Mouse (Mus musculus): ENCODE measurements around the gene Gjc2. TPM values are rescaled to one million over a fixed set of nuclear protein-coding genes. Genes with fewer than 3 reads are reported as not detected.

Gene Gjc2
- polyA plus RNA-seq, 1 experiment from 2014 or later: not detected

DNA sequence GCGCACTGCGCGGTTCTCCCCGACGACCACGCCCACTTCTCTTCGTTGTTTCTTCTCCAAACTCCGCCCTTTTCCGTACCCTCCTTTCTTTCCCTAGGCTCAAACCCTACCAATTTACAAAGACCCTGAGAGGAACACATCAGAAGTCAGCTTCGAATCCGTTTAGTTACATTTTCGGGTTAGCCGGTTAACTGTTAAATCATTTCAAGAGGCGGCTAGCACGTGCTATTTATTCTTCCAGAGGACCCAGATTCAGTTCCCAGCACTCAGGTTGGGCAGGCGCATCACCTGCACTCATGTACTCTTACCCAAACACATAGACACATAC is 9.0 kb upstream of the Gjc2 start, which contains the start of gene Guk1:
Gene Guk1, minus strand, starts transcription at position 154 of the 328 bp plus-strand sequence.
- H3K27me3 ChIP-seq (ENCODE audit: control insufficient read depth, insufficient read depth, low read length): no peaks in the 10 kb centered on the region
- no peaks in the 10 kb centered on the region for H3K9me3 ChIP-seq (ENCODE audit: control insufficient read depth, low read length)
- H3K9ac ChIP-seq (ENCODE audit: low read length): peak within 1 kb of the TSS; percentile 53
- 5% methylated on average over 16 of the region's 16 CpGs for WGBS
- H3K4me1 ChIP-seq (ENCODE audit: control insufficient read depth, insufficient read depth, low read length): no peaks in the 10 kb centered on the region
- peak within 1 kb of the TSS; percentile 69 for H3K4me3 ChIP-seq (ENCODE audit: low read depth, low read length)
- H3K36me3 ChIP-seq (ENCODE audit: control insufficient read depth, insufficient read depth, low read length): no peaks in the 10 kb centered on the region
- peak within 1 kb of the TSS; percentile 58 for H3K4me2 ChIP-seq (ENCODE audit: low read depth)
- DNase-seq (ENCODE audit: low spot score): no peak
- ATAC-seq (ENCODE audit: insufficient read depth, low FRiP score, low TSS enrichment): peak; percentile 73
- H3K27ac ChIP-seq (ENCODE audit: low read depth, low read length): peak within 1 kb of the TSS; percentile 63

DNA sequence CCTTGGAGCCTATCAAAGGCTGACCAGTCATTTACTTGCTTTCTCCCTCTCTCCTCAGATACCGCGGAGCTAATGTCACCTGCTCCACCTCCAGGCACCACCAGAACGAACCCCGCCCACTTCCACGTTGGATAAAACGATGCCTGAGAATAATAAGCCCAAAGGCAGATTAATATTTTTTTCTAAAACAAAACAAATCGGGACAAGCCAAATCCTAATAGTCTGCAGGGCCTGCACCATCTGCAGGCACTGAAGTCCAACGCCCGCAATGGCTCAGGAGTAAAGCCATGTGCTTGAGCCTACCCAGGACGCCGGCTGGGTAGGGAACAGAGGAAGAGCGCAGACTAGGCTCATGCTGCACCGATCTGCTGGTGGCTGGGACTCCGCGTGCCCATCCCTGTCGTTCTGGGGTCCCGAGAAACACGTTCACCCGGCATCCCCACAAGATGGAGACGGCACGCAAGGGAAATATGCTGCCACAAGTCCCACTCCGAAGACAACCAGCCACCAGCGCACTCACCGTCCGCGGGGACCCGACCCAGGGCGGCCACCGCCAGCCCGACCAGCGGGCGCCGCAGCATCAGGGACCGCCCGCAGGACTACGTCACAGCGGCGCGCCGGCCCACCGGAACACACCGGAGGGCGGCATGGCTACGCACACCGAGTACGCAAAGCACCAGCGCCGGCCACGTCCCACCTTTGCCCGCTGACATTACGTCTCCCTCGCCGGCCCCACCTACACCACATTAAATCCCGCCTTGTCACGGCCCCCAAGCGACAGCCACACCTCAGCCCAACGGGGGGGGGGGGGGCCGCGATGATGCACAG is 8.4 kb upstream of the Gjc2 start:
- H3K4me3 ChIP-seq (ENCODE audit: low read depth, low read length): peak overlapping the region; percentile 69
- ATAC-seq (ENCODE audit: insufficient read depth, low FRiP score, low TSS enrichment): peak; percentile 97
- no peaks in the 10 kb centered on the region for H3K9me3 ChIP-seq (ENCODE audit: control insufficient read depth, low read length)
- H3K27me3 ChIP-seq (ENCODE audit: control insufficient read depth, insufficient read depth, low read length): no peaks in the 10 kb centered on the region
- under 1% methylated on average over 57 of the region's 59 CpGs for WGBS
- H3K9ac ChIP-seq (ENCODE audit: low read length): peak overlapping the region; percentile 53
- peak overlapping the region; percentile 58 for H3K4me2 ChIP-seq (ENCODE audit: low read depth)
- DNase-seq (ENCODE audit: low spot score): peak; percentile 88
- peak overlapping the region; percentile 63 for H3K27ac ChIP-seq (ENCODE audit: low read depth, low read length)
- H3K36me3 ChIP-seq (ENCODE audit: control insufficient read depth, insufficient read depth, low read length): no peaks in the 10 kb centered on the region
- H3K4me1 ChIP-seq (ENCODE audit: control insufficient read depth, insufficient read depth, low read length): no peaks in the 10 kb centered on the region

DNA sequence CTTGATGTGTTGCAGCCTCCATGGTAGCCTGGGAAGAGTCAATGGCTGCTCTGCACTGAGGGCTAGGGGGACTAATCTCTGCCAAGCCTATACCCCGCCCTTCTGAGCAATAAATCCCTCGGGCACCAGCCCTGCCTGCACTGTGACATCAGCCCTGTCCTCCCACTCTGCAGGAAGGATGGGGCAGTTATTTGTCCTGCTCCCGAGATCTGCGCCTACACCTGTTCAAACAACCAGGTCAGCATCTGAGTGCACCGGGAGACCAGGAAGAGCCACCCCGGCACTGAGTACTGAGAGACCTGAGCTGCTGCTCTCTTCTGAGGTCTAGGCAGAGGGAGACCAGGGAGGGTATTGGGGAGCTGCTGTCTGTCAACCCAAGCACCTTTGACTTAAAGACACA is 4.7 kb upstream of the Gjc2 start:
- no peak for ATAC-seq (ENCODE audit: insufficient read depth, low FRiP score, low TSS enrichment)
- WGBS: 72% methylated on average over 6 of the region's 6 CpGs
- Histone ChIP-seq H3K27ac (ENCODE audit: low read depth, low read length) (no peak overlapping the region), H3K36me3 (ENCODE audit: control insufficient read depth, insufficient read depth, low read length) (peaks cover 4% of the 10 kb centered on the region), H3K4me3 (ENCODE audit: low read depth, low read length) (no peak overlapping the region), H3K4me1 (ENCODE audit: control insufficient read depth, insufficient read depth, low read length) (no peaks in the 10 kb centered on the region), H3K9ac (ENCODE audit: low read length) (no peak overlapping the region), H3K27me3 (ENCODE audit: control insufficient read depth, insufficient read depth, low read length) (no peaks in the 10 kb centered on the region), H3K9me3 (ENCODE audit: control insufficient read depth, low read length) (no peaks in the 10 kb centered on the region), H3K4me2 (ENCODE audit: low read depth) (no peak overlapping the region)
- DNase-seq (ENCODE audit: low spot score): no peak

DNA sequence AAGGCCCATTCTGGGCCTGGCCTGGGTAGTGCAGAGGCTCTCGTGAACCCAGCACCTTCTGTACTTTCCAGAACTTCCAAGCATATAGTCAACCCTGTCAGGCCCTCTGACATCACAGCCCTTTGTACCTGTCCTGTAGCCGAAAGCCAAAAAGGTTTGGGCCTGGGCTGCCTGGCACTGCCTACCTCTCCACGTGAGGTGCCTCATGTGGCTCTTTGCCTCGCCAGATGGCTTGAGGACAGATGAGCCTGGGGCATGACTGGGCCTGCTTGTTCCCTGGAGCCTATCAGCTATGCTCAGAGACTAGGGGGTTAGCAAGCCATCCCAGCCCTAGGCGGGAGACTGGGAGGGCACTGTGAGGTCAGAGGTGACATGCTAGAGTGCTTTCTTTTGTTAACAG is 2.5 kb upstream of the Gjc2 start:
- 79% methylated on average over 5 of the region's 5 CpGs for WGBS
- no peak for DNase-seq (ENCODE audit: low spot score)
- Histone ChIP-seq H3K9me3 (ENCODE audit: control insufficient read depth, low read length) (no peaks in the 10 kb centered on the region), H3K36me3 (ENCODE audit: control insufficient read depth, insufficient read depth, low read length) (peaks cover 4% of the 10 kb centered on the region), H3K4me1 (ENCODE audit: control insufficient read depth, insufficient read depth, low read length) (no peaks in the 10 kb centered on the region), H3K4me2 (ENCODE audit: low read depth) (no peak overlapping the region), H3K9ac (ENCODE audit: low read length) (no peak overlapping the region), H3K4me3 (ENCODE audit: low read depth, low read length) (no peak overlapping the region), H3K27ac (ENCODE audit: low read depth, low read length) (no peak overlapping the region), H3K27me3 (ENCODE audit: control insufficient read depth, insufficient read depth, low read length) (no peaks in the 10 kb centered on the region)
- ATAC-seq (ENCODE audit: insufficient read depth, low FRiP score, low TSS enrichment): no peak

DNA sequence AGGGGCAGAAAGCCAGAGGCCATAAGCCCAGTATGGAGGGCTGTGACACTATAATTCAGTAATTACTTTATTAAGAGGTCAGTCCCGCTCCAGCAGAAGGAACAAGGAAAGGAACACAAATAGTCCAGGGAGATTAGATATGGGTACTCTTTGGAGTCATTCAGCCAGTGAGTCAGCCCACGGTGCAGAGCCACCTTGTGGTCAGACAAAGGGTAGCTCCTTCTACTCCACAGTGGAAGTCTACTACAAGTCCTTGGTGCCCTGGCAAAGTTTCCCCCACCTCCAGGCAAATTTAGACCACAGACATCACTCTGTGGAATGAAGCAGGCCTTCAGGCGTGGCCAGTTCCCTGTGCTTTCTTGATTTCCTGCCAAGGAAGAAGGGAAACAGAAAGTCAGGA is 808 bp upstream of the Gjc2 start:
- Histone ChIP-seq H3K4me1 (ENCODE audit: control insufficient read depth, insufficient read depth, low read length) (no peaks in the 10 kb centered on the region), H3K4me3 (ENCODE audit: low read depth, low read length) (no peak overlapping the region), H3K27ac (ENCODE audit: low read depth, low read length) (no peak overlapping the region), H3K9ac (ENCODE audit: low read length) (no peak overlapping the region), H3K9me3 (ENCODE audit: control insufficient read depth, low read length) (no peaks in the 10 kb centered on the region), H3K4me2 (ENCODE audit: low read depth) (no peak overlapping the region), H3K27me3 (ENCODE audit: control insufficient read depth, insufficient read depth, low read length) (peaks cover 2% of the 10 kb centered on the region; the same call in 1 of the 2 replicates), H3K36me3 (ENCODE audit: control insufficient read depth, insufficient read depth, low read length) (peaks cover 4% of the 10 kb centered on the region)
- 53% methylated on average over 3 of the region's 3 CpGs for WGBS
- DNase-seq (ENCODE audit: low spot score) (peak; percentile 40), ATAC-seq (ENCODE audit: insufficient read depth, low FRiP score, low TSS enrichment) (peak; percentile 23; the same call in 1 of the 2 replicates)

DNA sequence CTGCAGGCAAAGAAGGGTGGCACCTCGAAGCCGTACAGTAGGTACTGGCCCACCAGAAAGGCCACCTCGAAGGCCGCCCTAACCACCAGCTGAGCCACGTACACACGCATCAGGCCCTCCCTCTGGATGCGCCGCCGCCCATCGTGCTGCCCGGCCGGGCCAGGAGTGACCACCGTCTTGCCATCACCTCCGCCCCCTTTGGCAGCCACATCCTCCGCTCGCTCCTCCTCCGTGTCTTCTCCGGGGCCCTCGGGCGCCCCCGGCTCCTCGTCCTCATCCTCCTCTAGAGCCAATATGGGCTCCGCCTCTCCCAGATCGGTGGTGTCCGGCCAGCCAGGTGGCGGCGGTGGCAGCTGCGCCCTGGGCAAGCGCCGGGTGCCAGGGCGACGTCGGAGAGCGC is 6.1 kb downstream of the Gjc2 start:
- H3K27me3 ChIP-seq (ENCODE audit: control insufficient read depth, insufficient read depth, low read length): peaks cover 48% of the 10 kb centered on the region
- WGBS: 8% methylated on average over 30 of the region's 34 CpGs
- H3K4me1 ChIP-seq (ENCODE audit: control insufficient read depth, insufficient read depth, low read length): no peaks in the 10 kb centered on the region
- no peak for ATAC-seq (ENCODE audit: insufficient read depth, low FRiP score, low TSS enrichment)
- H3K9ac ChIP-seq (ENCODE audit: low read length): no peak overlapping the region
- H3K4me2 ChIP-seq (ENCODE audit: low read depth): no peak overlapping the region
- no peak overlapping the region for H3K4me3 ChIP-seq (ENCODE audit: low read depth, low read length)
- H3K36me3 ChIP-seq (ENCODE audit: control insufficient read depth, insufficient read depth, low read length): no peaks in the 10 kb centered on the region
- H3K27ac ChIP-seq (ENCODE audit: low read depth, low read length): no peak overlapping the region
- no peaks in the 10 kb centered on the region for H3K9me3 ChIP-seq (ENCODE audit: control insufficient read depth, low read length)
- no peak for DNase-seq (ENCODE audit: low spot score)

DNA sequence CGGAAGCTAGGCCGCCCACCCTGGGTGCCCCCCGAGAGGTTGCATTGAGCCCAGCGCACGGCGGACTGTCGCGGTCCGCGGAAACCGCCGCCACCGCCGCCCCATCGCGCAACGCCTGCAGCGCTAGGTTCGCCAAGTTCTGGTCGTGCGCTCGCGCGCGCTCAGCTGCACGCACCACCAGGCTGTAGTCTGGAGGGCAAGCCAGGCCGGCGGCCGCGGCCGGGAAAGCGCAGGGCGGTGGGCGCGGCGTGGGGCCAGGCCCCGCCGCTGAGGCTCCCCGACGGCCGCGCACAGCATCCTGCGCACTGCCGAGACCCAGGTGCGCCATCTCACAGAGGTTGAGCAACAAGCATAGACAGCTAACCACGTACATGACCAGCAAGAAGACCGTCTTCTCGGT is 6.5 kb downstream of the Gjc2 start:
- H3K4me2 ChIP-seq (ENCODE audit: low read depth): no peak overlapping the region
- H3K4me1 ChIP-seq (ENCODE audit: control insufficient read depth, insufficient read depth, low read length): no peaks in the 10 kb centered on the region
- no peak overlapping the region for H3K27ac ChIP-seq (ENCODE audit: low read depth, low read length)
- H3K9me3 ChIP-seq (ENCODE audit: control insufficient read depth, low read length): no peaks in the 10 kb centered on the region
- no peaks in the 10 kb centered on the region for H3K36me3 ChIP-seq (ENCODE audit: control insufficient read depth, insufficient read depth, low read length)
- ATAC-seq (ENCODE audit: insufficient read depth, low FRiP score, low TSS enrichment) (no peak), DNase-seq (ENCODE audit: low spot score) (no peak)
- H3K4me3 ChIP-seq (ENCODE audit: low read depth, low read length): no peak overlapping the region
- 3% methylated on average over 45 of the region's 48 CpGs for WGBS
- no peak overlapping the region for H3K9ac ChIP-seq (ENCODE audit: low read length)
- peaks cover 48% of the 10 kb centered on the region for H3K27me3 ChIP-seq (ENCODE audit: control insufficient read depth, insufficient read depth, low read length)

DNA sequence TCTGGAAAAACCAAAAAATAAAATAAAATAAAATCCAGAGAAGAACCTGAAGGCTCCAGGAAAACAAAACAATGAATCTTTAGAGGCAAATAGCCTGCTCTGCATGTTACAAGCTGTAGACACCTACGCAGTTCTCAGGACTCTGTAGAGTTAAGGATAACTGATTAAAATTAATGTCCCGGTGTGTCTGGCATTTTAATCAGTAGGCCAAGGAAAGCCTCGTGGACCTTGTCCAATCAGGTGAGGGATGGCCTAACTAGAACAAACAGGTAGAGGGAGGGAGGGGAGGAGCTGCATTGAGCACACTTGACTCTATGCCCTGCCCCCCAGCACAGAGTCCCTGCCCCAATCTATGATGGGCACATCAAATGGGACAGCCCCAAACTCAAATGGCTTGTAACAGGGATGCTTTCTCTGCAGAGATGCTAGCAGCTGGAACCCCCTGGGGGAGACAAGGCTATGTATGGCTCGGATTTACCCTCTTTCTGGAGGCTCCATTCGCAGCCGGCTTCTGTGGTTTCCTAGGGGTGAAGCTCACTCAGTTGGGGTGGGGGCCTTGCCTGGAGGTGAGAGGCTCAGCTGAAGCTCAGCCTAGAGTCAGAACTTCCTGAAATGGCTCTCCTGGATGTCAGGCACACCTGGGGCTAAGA is 8.7 kb downstream of the Gjc2 start:
- no peak for ATAC-seq (ENCODE audit: insufficient read depth, low FRiP score, low TSS enrichment)

DNA sequence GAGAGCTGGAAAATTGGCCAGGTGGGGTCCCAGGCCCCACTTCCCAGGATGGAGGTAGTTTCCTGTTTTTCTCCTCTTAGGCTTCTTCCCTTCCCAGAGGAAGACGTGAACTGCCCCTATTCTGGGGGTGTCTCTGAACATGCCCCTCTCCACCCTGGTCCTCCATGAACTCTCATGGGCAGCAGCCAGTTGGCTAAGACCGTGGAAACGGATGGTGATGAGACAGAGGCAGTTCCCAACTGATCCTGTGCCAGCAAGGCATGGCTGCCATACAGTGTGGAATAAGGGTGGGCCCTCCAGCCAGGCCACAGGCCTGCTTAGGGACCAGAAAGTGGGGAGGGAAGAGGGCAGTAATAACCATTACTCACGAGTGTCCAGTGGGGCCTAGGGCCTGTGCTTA is 12.5 kb downstream of the Gjc2 start:
- Histone ChIP-seq H3K4me1 (ENCODE audit: control insufficient read depth, insufficient read depth, low read length) (no peaks in the 10 kb centered on the region), H3K36me3 (ENCODE audit: control insufficient read depth, insufficient read depth, low read length) (no peaks in the 10 kb centered on the region), H3K9ac (ENCODE audit: low read length) (no peak overlapping the region), H3K4me3 (ENCODE audit: low read depth, low read length) (no peak overlapping the region), H3K27ac (ENCODE audit: low read depth, low read length) (no peak overlapping the region), H3K27me3 (ENCODE audit: control insufficient read depth, insufficient read depth, low read length) (peaks cover 14% of the 10 kb centered on the region), H3K4me2 (ENCODE audit: low read depth) (no peak overlapping the region), H3K9me3 (ENCODE audit: control insufficient read depth, low read length) (no peaks in the 10 kb centered on the region)
- DNase-seq (ENCODE audit: low spot score) (no peak), ATAC-seq (ENCODE audit: insufficient read depth, low FRiP score, low TSS enrichment) (no peak)
- 79% methylated on average over 4 of the region's 4 CpGs for WGBS

More for the DNA sequence above, 8.7 kb downstream of the Gjc2 start:
- H3K9me3 ChIP-seq (ENCODE audit: control insufficient read depth, low read length): no peaks in the 10 kb centered on the region
- no peak overlapping the region for H3K27ac ChIP-seq (ENCODE audit: low read depth, low read length)
- peaks cover 48% of the 10 kb centered on the region for H3K27me3 ChIP-seq (ENCODE audit: control insufficient read depth, insufficient read depth, low read length)
- no peaks in the 10 kb centered on the region for H3K36me3 ChIP-seq (ENCODE audit: control insufficient read depth, insufficient read depth, low read length)
- 65% methylated on average over 6 of the region's 6 CpGs for WGBS
- H3K9ac ChIP-seq (ENCODE audit: low read length): no peak overlapping the region
- H3K4me3 ChIP-seq (ENCODE audit: low read depth, low read length): no peak overlapping the region
- H3K4me2 ChIP-seq (ENCODE audit: low read depth): no peak overlapping the region
- no peaks in the 10 kb centered on the region for H3K4me1 ChIP-seq (ENCODE audit: control insufficient read depth, insufficient read depth, low read length)
- no peak for DNase-seq (ENCODE audit: low spot score)

Data from neural tube, embryonic 11.5 days (tissue).